Mouse (Mus musculus) lung, embryonic 14.5 days (tissue): ENCODE measurements around the gene Myo5c. TPM values are rescaled to one million over a fixed set of nuclear protein-coding genes. Genes with fewer than 3 reads are reported as not detected.

ENCODE experiments used
- ATAC-seq: fragments of 200-750 bp; cut with Nextera tagmentation; 2 replicates; pipeline ENCODE4 v1.8.0; 2017; ENCODE audit warnings: mild to moderate bottlenecking, moderate TSS enrichment, moderate library complexity; ENCODE audit not compliant: insufficient read depth
- DNase-seq: peaks from one replicate; pipeline ENCODE4 v3.0.0-alpha.2; 2015
- H3K27ac ChIP-seq: fragments of 300-500 bp; sonication (generic); 2 replicates; pipeline ENCODE4 v1.5.1; 2014; ENCODE audit warnings: low read depth, mild to moderate bottlenecking, moderate library complexity
- H3K27me3 ChIP-seq: fragments of 300-500 bp; sonication (generic); 2 replicates; pipeline ENCODE4 v1.6.1; 2014; ENCODE audit warnings: low read length, control low read depth; ENCODE audit not compliant: insufficient read depth
- H3K36me3 ChIP-seq: fragments of 300-500 bp; sonication (generic); 2 replicates; pipeline ENCODE4 v1.6.1; 2014; ENCODE audit warnings: control low read depth; ENCODE audit not compliant: insufficient read depth
- H3K4me1 ChIP-seq: fragments of 300-500 bp; sonication (generic); 2 replicates; pipeline ENCODE4 v1.6.1; 2014; ENCODE audit warnings: antibody characterized with exemption, control low read depth; ENCODE audit not compliant: insufficient read depth
- H3K4me2 ChIP-seq: fragments of 300-500 bp; sonication (generic); 2 replicates; pipeline ENCODE4 v1.6.1; 2014; ENCODE audit warnings: mild to moderate bottlenecking
- H3K4me3 ChIP-seq: fragments of 300-500 bp; sonication (generic); 2 replicates; pipeline ENCODE4 v1.5.1; 2014; ENCODE audit warnings: low read depth, low read length
- H3K9ac ChIP-seq: fragments of 300-500 bp; sonication (generic); 2 replicates; pipeline ENCODE4 v1.6.1; 2014
- H3K9me3 ChIP-seq: fragments of 300-500 bp; sonication (generic); 2 replicates; pipeline ENCODE4 v1.6.1; 2016; ENCODE audit warnings: low read depth, low read length, control low read depth
- CTCF ChIP-seq: IDR thresholded peaks from 2 replicates; pipeline ENCODE4 v1.5.1; 2016; ENCODE audit warnings: antibody characterized with exemption, low read depth
- WGBS: fragments of 180-500 bp; shearing (Covaris S2); extraction: QIAGEN DNeasy Blood & Tissue Kit; methylation state at CpG from one replicate; pipeline ENCODE4 v1.1.7; 2014; 5-methylcytosine and 5-hydroxymethylcytosine counted together
- polyA plus RNA-seq: library from polyadenylated mRNA; unstranded; fragments of >200 nt; fragmentation: Nextera tagmentation; extraction: Ambion mirVana; gene quantifications from 2 replicates; pipeline ENCODE4 v1.2.1, GENCODE M21; 2014

Myo5c gene
- polyA plus RNA-seq, 1 experiment from 2014 or later = 28.9 TPM

- TF ChIP-seq CTCF = no peak
- H3K4me3 ChIP-seq = no peak overlapping the region
- no peak for ATAC-seq
- DNase-seq = no peak
- peaks cover 13% of the 10 kb centered on the region; the same call in 1 of the 2 replicates for H3K36me3 ChIP-seq
- no peaks in the 10 kb centered on the region for H3K4me1 ChIP-seq
- H3K9ac ChIP-seq = no peak overlapping the region
- H3K27me3 ChIP-seq = no peaks in the 10 kb centered on the region
- no peaks in the 10 kb centered on the region for H3K9me3 ChIP-seq
- H3K27ac ChIP-seq = no peak overlapping the region
- WGBS = 79% methylated on average over 1 of the region's 1 CpGs
- H3K4me2 ChIP-seq = no peak overlapping the region
These were observed 22.6 kb upstream of the Myo5c start for GRCm38 (mm10) chr9:75209246-75209645.

GRCm38 (mm10) chr9:75210269-75210668, 21.6 kb upstream of the Myo5c start:
- Histone ChIP-seq H3K4me1 (no peaks in the 10 kb centered on the region), H3K9ac (no peak overlapping the region), H3K4me3 (no peak overlapping the region), H3K27me3 (no peaks in the 10 kb centered on the region), H3K27ac (no peak overlapping the region), H3K9me3 (no peaks in the 10 kb centered on the region), H3K4me2 (no peak overlapping the region), H3K36me3 (peaks cover 16% of the 10 kb centered on the region; the same call in 1 of the 2 replicates)
- ATAC-seq (no peak), DNase-seq (peak; percentile 33)
- 71% methylated on average over 2 of the region's 2 CpGs for WGBS
- peak; percentile 28 for TF ChIP-seq CTCF

- Histone ChIP-seq H3K27ac (no peak overlapping the region), H3K9me3 (no peaks in the 10 kb centered on the region), H3K9ac (no peak overlapping the region), H3K4me1 (no peaks in the 10 kb centered on the region), H3K27me3 (no peaks in the 10 kb centered on the region), H3K4me3 (no peak overlapping the region), H3K36me3 (peaks cover 28% of the 10 kb centered on the region; the same call in 1 of the 2 replicates), H3K4me2 (no peak overlapping the region)
- no peak for TF ChIP-seq CTCF
- DNase-seq = no peak
- WGBS = 91% methylated on average over 11 of the region's 11 CpGs
- ATAC-seq = no peak
These were observed 16.9 kb upstream of the Myo5c start for GRCm38 (mm10) chr9:75214743-75215413.

- Histone ChIP-seq H3K9me3 (no peaks in the 10 kb centered on the region), H3K9ac (no peak overlapping the region), H3K27me3 (no peaks in the 10 kb centered on the region), H3K27ac (no peak overlapping the region), H3K4me3 (no peak overlapping the region), H3K36me3 (peaks cover 15% of the 10 kb centered on the region; the same call in 1 of the 2 replicates), H3K4me2 (no peak overlapping the region), H3K4me1 (no peaks in the 10 kb centered on the region)
- DNase-seq (no peak), ATAC-seq (no peak)
- no peak for TF ChIP-seq CTCF
- 67% methylated on average over 5 of the region's 5 CpGs for WGBS
These were observed 11.9 kb upstream of the Myo5c start for GRCm38 (mm10) chr9:75219942-75220341.

- H3K27me3 ChIP-seq = no peaks in the 10 kb centered on the region
- peak; percentile 87; the same call in 1 of the 2 replicates for ATAC-seq
- TF ChIP-seq CTCF = no peak
- 0 out of 2 replicates have a peak, but pooled peaks cover 4% of the 10 kb centered on the region for H3K36me3 ChIP-seq
- DNase-seq = peak; percentile 51
- H3K4me2 ChIP-seq = no peak overlapping the region
- no peaks in the 10 kb centered on the region for H3K4me1 ChIP-seq
- H3K9me3 ChIP-seq = no peaks in the 10 kb centered on the region
- H3K4me3 ChIP-seq = no peak overlapping the region
- no peak overlapping the region for H3K9ac ChIP-seq
- 57% methylated on average over 10 of the region's 10 CpGs for WGBS
- H3K27ac ChIP-seq = no peak overlapping the region
These were observed 10.2 kb upstream of the Myo5c start for GRCm38 (mm10) chr9:75221420-75222287.

GRCm38 (mm10) chr9:75232860-75233259, 1.0 kb downstream of the Myo5c start:
- Histone ChIP-seq H3K9ac (peak overlapping the region; percentile 60; the same call in 1 of the 2 replicates), H3K9me3 (no peaks in the 10 kb centered on the region), H3K4me2 (peak overlapping the region; percentile 60), H3K27ac (peak overlapping the region; percentile 88; the same call in 1 of the 2 replicates), H3K4me1 (peaks cover 5% of the 10 kb centered on the region; the same call in 1 of the 2 replicates), H3K36me3 (no peaks in the 10 kb centered on the region), H3K27me3 (peaks cover 18% of the 10 kb centered on the region; the same call in 1 of the 2 replicates), H3K4me3 (peak overlapping the region; percentile 48)
- 14% methylated on average over 8 of the region's 8 CpGs for WGBS
- TF ChIP-seq CTCF = no peak
- ATAC-seq (no peak), DNase-seq (no peak)
